Mouse (Mus musculus): ENCODE results near the gene Sec1.

DNA sequence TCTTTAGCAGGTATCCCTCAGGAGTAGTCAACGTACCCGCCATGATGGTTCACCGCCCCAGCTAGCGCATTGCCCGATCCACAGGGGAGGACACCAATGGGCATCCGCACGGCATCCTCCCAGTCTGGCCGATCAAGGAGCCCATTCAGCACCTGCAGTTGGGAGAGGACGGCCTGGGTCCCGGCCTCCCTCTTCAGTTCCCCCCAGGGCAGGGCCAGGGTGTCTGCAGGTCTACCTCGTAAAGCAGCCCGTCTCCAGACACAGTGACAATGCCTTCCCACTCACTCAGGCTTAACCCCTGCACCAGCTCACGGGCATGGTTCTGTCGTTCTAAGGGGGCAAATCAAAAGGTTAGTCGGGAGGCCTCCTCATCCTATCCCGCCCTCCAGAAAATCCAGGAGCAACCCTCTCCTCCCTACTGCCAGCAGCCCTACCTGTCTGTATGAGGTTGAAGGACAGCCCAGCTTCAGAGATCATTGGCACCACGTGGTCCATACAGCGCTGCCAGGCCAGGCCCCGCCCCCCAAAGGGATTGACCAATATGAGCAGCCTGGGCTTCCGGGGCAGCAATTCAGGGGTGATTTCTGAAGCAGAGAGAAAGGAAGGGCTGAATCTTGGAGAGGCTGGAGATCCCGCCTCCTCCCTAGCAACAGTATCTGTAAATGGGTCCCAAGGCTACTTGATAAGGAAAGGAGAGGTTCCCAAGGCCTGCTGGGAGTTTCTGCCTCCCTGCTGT lies 18.0 kb upstream of the Sec1 start:
- no peak for TF ChIP-seq CTCF (IDR thresholded peaks at IDR 0.05; ENCODE audit: insufficient read depth, low read length)
- TF ChIP-seq POLR2A (IDR thresholded peaks at IDR 0.05; ENCODE audit: borderline replicate concordance, extremely low read depth, low read depth, low read length), result peak; percentile 62; the same call in 1 of the 2 replicates

Data from lung, adult 2 months (tissue).